Mouse (Mus musculus) left cerebral cortex, adult 6 months (tissue): ENCODE data around the gene Ankef1. TPM values are rescaled to one million over a fixed set of nuclear protein-coding genes. Genes with fewer than 3 reads are reported as not detected.

ENCODE experiments used
- long read RNA-seq, 2 experiments: library from polyadenylated mRNA; unstranded; transcript quantifications; one replicate each; pipeline ENCODE4 v2.0.0; 2019 to 2020
- polyA plus RNA-seq: library from polyadenylated mRNA; unstranded; fragments of <200 nt; fragmentation: Nextera tagmentation; gene quantifications from 2 replicates; pipeline ENCODE4 v1.2.3, GENCODE M21; 2021

The Ankef1 gene
- 0.41 and 0.53 TPM in 2 replicates for polyA plus RNA-seq
- long read RNA-seq, experiment 1, partial matches to known transcripts = 0 of 2 reads
- long read RNA-seq, experiment 1, other reads (novel, unspliced or antisense) = 1 of 2 reads
- long read RNA-seq, experiment 2, partial matches to known transcripts = 1 of 1 reads
- long read RNA-seq, experiment 2, other reads (novel, unspliced or antisense) = 0 of 1 reads

DNA sequence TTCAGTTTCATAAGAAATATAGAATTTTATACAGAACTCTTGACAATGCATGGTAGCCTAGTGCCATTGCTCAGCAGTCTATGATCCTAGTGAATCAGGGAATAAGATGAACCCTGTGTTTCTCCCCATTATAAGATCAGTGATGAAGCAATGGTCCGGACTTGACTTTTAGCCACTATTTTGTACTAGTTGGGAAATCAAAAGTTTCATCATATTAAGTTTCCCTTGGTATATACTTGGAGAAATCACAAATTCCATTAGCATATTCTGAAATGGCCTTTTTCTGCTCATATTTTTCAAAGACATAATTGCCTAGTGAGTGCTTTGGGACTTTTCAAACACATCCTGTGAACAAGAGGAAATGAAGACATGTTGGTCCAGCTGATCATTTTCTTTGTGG, at the start of gene Ankef1:
TSS of gene Ankef1 (plus strand) at position 260 of the 400 bp plus-strand sequence.

Other genes starting within 250 kb of the Ankef1 start
- 13.1 and 18.8 TPM in 2 replicates for gene Pak7, start 113.9 kb upstream of the Ankef1 start, polyA plus RNA-seq
- 2,961 and 3,347 TPM in 2 replicates for gene Snap25, start 211.5 kb downstream of the Ankef1 start, polyA plus RNA-seq